Mouse (Mus musculus) midbrain, postnatal 0 days (tissue): ENCODE results near the gene Apobec4. TPM values are rescaled to one million over a fixed set of nuclear protein-coding genes. Genes with fewer than 3 reads are reported as not detected.

Experiments used
- ATAC-seq: fragments of 200-750 bp; cut with Nextera tagmentation; 2 replicates; pipeline ENCODE4 v1.8.0; 2017; ENCODE audit warnings: moderate number of reproducible peaks, mild to moderate bottlenecking, moderate TSS enrichment, moderate library complexity; ENCODE audit not compliant: low FRiP score
- DNase-seq: peaks from one replicate; pipeline ENCODE4 v3.0.0-alpha.2; 2015; ENCODE audit warnings: low spot score
- H3K27ac ChIP-seq: fragments of 300-500 bp; sonication (generic); 2 replicates; pipeline ENCODE4 v1.5.1; 2014; ENCODE audit warnings: low read depth, mild to moderate bottlenecking, low read length, mixed read lengths
- H3K27me3 ChIP-seq: fragments of 300-500 bp; sonication (generic); 2 replicates; pipeline ENCODE4 v1.6.1; 2014; ENCODE audit warnings: low read length, control low read depth, mixed read lengths; ENCODE audit not compliant: insufficient read depth
- H3K36me3 ChIP-seq: fragments of 300-500 bp; sonication (generic); 2 replicates; pipeline ENCODE4 v1.6.1; 2014; ENCODE audit warnings: low read length, control low read depth, mixed read lengths; ENCODE audit not compliant: insufficient read depth
- H3K4me1 ChIP-seq: fragments of 300-500 bp; sonication (generic); 2 replicates; pipeline ENCODE4 v1.6.1; 2014; ENCODE audit warnings: mild to moderate bottlenecking, control low read depth, antibody characterized with exemption, low read length, mixed read lengths; ENCODE audit not compliant: insufficient read depth
- H3K4me2 ChIP-seq: fragments of 300-500 bp; sonication (generic); 2 replicates; pipeline ENCODE4 v1.6.1; 2014; ENCODE audit warnings: low read depth, mild to moderate bottlenecking, low read length, mixed read lengths; ENCODE audit not compliant: poor library complexity, severe bottlenecking
- H3K4me3 ChIP-seq: fragments of 300-500 bp; sonication (generic); 2 replicates; pipeline ENCODE4 v1.5.1; 2014; ENCODE audit warnings: low read depth, mild to moderate bottlenecking, low read length, moderate library complexity
- H3K9ac ChIP-seq: fragments of 300-500 bp; sonication (generic); replicated peaks from 2 replicates; pipeline ENCODE4 v1.6.1; 2014; ENCODE audit warnings: mild to moderate bottlenecking, low read length, moderate library complexity, mixed read lengths; ENCODE audit not compliant: poor library complexity, severe bottlenecking
- H3K9me3 ChIP-seq: fragments of 300-500 bp; sonication (generic); 2 replicates; pipeline ENCODE4 v1.6.1; 2016; ENCODE audit warnings: low read length, control low read depth
- CTCF ChIP-seq: IDR thresholded peaks from 2 replicates; pipeline ENCODE4 v1.5.1; 2016; ENCODE audit warnings: antibody characterized with exemption, mild to moderate bottlenecking
- WGBS: fragments of 180-500 bp; shearing (Covaris S2); extraction: QIAGEN DNeasy Blood & Tissue Kit; methylation state at CpG from one replicate; pipeline ENCODE4 v1.1.7; 2014; 5-methylcytosine and 5-hydroxymethylcytosine counted together
- polyA plus RNA-seq: library from polyadenylated mRNA; unstranded; fragments of >200 nt; fragmentation: Nextera tagmentation; extraction: Ambion mirVana; gene quantifications from 2 replicates; pipeline ENCODE4 v1.2.1, GENCODE M21; 2015
- total RNA-seq: library from RNA; depleted of rRNA; stranded (reverse); fragments of >200 nt; gene quantifications from 2 replicates; pipeline ENCODE4 v1.2.3, GENCODE M21; 2014

The Apobec4 gene
- total and polyA plus RNA-seq, 2 experiments from 2014 or later = not detected

DNA sequence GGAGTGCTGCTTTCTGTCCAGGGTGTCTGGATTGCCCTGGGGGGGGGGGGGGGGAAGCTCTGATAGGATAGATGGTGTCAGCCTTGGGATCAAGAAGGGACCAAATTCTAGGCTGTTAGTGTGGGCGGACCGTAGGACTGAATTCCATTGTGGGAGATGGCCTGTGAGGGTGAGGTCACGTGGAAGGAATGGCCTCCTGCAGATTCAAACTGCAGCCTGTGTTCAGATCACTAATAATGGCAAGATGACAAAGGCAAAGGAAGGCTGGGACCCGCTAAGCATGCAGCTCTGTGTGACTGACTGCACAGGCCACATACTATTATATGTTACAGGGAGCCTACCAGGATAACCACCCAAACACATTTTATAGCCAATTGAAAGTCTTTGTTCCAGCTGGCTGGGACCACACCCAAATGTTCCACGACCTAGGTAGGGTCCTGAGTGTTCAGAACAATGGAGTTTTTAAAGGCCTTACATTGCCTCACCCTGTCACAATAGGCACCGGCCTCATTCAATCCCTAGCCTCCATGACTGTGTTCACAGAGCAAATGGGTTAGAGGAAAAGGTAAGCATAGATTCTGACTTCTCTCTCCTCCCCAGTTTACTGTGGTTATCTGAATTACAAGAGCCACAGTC, 43.3 kb downstream of the Apobec4 start:
- WGBS = 37% methylated on average over 6 of the region's 6 CpGs
- DNase-seq (no peak), ATAC-seq (no peak)
- Histone ChIP-seq H3K4me1 (no peaks in the 10 kb centered on the region), H3K9ac (no peak overlapping the region), H3K4me3 (no peak overlapping the region), H3K4me2 (no peak overlapping the region), H3K27me3 (no peaks in the 10 kb centered on the region), H3K27ac (no peak overlapping the region), H3K36me3 (no peaks in the 10 kb centered on the region), H3K9me3 (no peaks in the 10 kb centered on the region)
- TF ChIP-seq CTCF = no peak

DNA sequence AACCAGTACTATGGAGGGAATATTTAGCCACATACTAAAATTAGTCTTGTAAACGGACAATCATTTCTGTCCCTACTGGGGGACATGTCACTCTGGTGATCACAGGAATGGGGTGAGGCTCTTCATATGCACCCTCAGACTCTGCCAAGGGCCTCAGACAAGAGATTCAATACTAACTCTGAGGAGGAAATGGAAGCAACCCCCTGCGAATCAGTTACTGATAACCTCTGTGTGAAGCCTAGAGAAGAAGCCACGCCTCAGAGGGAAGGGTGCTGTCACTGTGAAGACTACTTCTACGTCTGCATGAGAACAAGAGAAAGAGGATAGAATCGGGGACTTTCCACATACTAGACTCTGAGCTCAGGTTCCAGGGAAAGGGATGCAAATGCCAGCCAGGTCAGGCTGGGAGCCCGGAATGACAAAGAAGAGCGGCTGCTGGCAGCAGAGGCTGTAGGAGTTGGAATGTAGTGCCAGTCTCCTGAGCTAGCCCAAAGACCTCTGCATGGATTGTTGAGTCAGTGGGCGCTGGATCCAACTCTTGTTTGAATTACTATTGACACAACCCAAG, 45.4 kb downstream of the Apobec4 start:
- no peak for TF ChIP-seq CTCF
- 82% methylated on average over 8 of the region's 8 CpGs for WGBS

DNA sequence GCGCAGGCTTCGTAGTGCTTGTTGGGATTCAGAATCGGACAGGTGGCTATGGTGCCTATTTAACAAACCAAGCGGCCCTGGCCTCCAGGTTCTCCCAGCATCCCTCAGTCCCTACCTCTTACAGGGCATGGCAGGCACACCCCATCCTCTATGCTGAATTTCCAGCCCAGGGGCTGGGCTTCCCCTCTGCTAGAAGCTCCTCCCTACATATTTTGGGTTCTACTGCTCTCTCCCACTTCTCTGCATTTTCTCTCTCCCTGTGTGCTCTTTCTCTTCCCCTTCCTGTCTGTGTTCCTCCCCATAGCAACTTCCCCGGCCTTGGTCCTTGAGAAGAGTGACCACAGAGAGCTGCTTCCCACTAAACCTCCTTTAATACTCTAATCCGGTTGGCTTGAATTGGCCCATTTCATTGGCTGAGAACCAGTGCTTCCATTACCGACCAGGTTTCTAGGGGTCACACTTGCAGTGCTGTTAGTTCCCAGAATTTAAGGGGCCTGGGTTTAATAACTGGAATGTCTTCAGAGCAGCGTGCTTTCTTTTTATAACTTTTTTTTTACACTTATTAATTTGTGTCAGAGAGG, 46.4 kb downstream of the Apobec4 start:
- DNase-seq = no peak
- no peaks in the 10 kb centered on the region for H3K4me1 ChIP-seq

More for the DNA sequence above, 45.4 kb downstream of the Apobec4 start:
- no peak for DNase-seq
- no peak overlapping the region for H3K4me3 ChIP-seq
- H3K9me3 ChIP-seq = no peaks in the 10 kb centered on the region
- H3K4me1 ChIP-seq = no peaks in the 10 kb centered on the region
- H3K4me2 ChIP-seq = no peak overlapping the region
- H3K36me3 ChIP-seq = no peaks in the 10 kb centered on the region
- no peaks in the 10 kb centered on the region for H3K27me3 ChIP-seq
- ATAC-seq = no peak
- H3K9ac ChIP-seq = no peak overlapping the region
- H3K27ac ChIP-seq = no peak overlapping the region

DNA sequence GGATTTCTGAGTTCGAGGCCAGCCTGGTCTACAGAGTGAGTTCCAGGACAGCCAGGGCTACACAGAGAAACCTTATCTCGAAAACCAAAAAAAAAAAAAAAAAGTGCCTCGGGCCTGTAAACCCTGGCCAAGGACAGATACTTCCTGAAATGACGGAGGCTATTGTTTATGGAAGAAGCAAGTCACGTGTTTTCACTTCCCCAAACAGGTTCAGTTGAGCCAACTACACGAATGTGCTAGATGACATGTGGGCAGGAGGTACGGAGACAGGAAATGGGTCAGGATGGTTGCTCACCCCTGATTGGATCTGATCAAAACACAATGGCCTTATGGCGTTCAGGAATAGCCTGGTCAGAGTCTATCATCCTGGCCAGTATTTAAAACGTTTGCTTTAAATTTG, 47.8 kb downstream of the Apobec4 start:
- H3K4me1 ChIP-seq = no peaks in the 10 kb centered on the region
- H3K27me3 ChIP-seq = no peaks in the 10 kb centered on the region
- ATAC-seq (no peak), DNase-seq (no peak)
- no peaks in the 10 kb centered on the region for H3K36me3 ChIP-seq
- no peak overlapping the region for H3K4me3 ChIP-seq
- H3K9ac ChIP-seq = no peak overlapping the region
- H3K4me2 ChIP-seq = no peak overlapping the region
- no peak overlapping the region for H3K27ac ChIP-seq
- no peak for TF ChIP-seq CTCF
- WGBS = 84% methylated on average over 9 of the region's 9 CpGs
- H3K9me3 ChIP-seq = no peaks in the 10 kb centered on the region

More for the DNA sequence above, 46.4 kb downstream of the Apobec4 start:
- Histone ChIP-seq H3K4me2 (no peak overlapping the region), H3K4me3 (no peak overlapping the region), H3K9me3 (no peaks in the 10 kb centered on the region), H3K36me3 (no peaks in the 10 kb centered on the region), H3K9ac (no peak overlapping the region), H3K27me3 (no peaks in the 10 kb centered on the region), H3K27ac (no peak overlapping the region)
- 80% methylated on average over 8 of the region's 8 CpGs for WGBS
- no peak for TF ChIP-seq CTCF
- no peak for ATAC-seq

DNA sequence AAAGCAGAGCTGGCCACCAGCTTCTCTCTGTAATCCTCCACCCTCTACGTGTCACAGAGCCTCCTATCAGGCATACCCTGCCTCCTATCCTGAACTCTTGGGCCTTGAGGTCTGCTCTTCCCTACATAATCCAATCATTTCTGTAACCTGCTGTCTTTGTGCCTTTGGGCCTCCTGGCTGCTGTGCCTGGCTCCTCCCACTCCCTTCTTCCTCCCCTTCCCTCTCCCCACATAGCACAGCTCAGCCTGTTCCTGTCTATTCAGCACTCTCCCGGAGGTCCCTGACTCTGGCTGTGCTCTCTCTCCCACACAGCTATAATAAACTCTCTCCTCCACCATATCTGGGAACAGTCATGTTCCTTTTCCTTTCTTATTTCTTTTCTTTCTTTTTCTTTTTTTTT, 49.5 kb downstream of the Apobec4 start, which contains the start of gene Ncf2:
Gene Ncf2, plus strand, starts transcription at position 298 of the 400 bp plus-strand sequence.
- H3K4me2 ChIP-seq = no peak within 1 kb of the TSS
- H3K4me3 ChIP-seq = no peak within 1 kb of the TSS
- H3K4me1 ChIP-seq = no peaks in the 10 kb centered on the region
- H3K9ac ChIP-seq = no peak within 1 kb of the TSS
- H3K27me3 ChIP-seq = no peaks in the 10 kb centered on the region
- ATAC-seq (no peak), DNase-seq (no peak)
- no peak for TF ChIP-seq CTCF
- 14% methylated on average over 2 of the region's 2 CpGs for WGBS
- no peaks in the 10 kb centered on the region for H3K36me3 ChIP-seq
- H3K27ac ChIP-seq = no peak within 1 kb of the TSS
- H3K9me3 ChIP-seq = no peaks in the 10 kb centered on the region

DNA sequence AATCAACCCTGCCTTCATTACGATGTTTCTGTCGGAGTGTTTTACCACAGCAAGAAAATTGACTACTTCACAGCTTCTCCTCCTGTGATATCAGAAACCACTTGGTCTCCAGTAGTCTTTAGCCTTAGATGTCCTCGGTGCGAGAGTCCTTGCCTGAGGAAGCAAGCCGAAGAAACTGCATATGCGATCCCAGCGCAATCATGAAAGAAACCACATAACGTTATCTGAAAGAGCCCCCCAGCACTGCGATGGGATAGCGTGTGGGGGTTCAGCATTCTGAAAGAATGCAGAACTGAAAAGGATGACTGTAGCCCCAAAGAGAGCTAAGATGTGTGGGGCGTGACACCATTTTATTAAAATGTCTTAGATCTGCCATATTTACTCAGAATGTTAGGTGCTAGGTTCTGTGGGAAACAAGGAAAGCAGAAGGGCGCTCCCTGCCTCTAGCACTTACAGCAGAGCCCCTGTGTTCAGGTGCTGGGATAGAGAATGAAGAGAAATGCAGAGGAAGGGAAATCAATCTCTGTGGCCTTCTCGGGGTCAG, 50.4 kb downstream of the Apobec4 start:
- Histone ChIP-seq H3K9ac (no peak overlapping the region), H3K36me3 (no peaks in the 10 kb centered on the region), H3K27me3 (no peaks in the 10 kb centered on the region), H3K4me2 (no peak overlapping the region), H3K4me1 (no peaks in the 10 kb centered on the region), H3K9me3 (no peaks in the 10 kb centered on the region), H3K27ac (no peak overlapping the region), H3K4me3 (no peak overlapping the region)
- DNase-seq (no peak), ATAC-seq (no peak)
- 86% methylated on average over 13 of the region's 13 CpGs for WGBS
- no peak for TF ChIP-seq CTCF
